Mouse (Mus musculus) CD4-positive helper T cell, adult 2 months (primary cell): Measurements from ENCODE around the gene Cgref1.
A peak's percentile ranks its signal among the peaks of the same experiment; 100 is the strongest.

Experiments
- DNase-seq: peaks from one replicate; pipeline ENCODE4 v3.0.0-alpha.2; 2012; ENCODE audit warnings: low read depth, missing footprints, low spot score

Gene Cgref1

GRCm38 (mm10) chr5:30917348-30917747 lies 28.0 kb downstream of the Cgref1 start:
- DNase-seq = no peak

GRCm38 (mm10) chr5:30916841-30917240 lies 28.6 kb downstream of the Cgref1 start:
- DNase-seq = no peak

GRCm38 (mm10) chr5:30915974-30916433 lies 29.4 kb downstream of the Cgref1 start:
- peak; percentile 67 for DNase-seq

GRCm38 (mm10) chr5:30915456-30915855 lies 29.9 kb downstream of the Cgref1 start:
- DNase-seq = no peak

- DNase-seq = no peak
These were observed 30.5 kb downstream of the Cgref1 start for GRCm38 (mm10) chr5:30914849-30915248.

- no peak for DNase-seq
These were observed 31.2 kb downstream of the Cgref1 start for GRCm38 (mm10) chr5:30914101-30914635.

- no peak for DNase-seq
These were observed 32.1 kb downstream of the Cgref1 start, which contains the start of gene Emilin1 for GRCm38 (mm10) chr5:30913060-30913841. Emilin1 (plus strand) TSS chr5:30913402.

- DNase-seq = no peak
These were observed 33.2 kb downstream of the Cgref1 start for GRCm38 (mm10) chr5:30912156-30912555.

- DNase-seq = no peak
These were observed 34.9 kb downstream of the Cgref1 start for GRCm38 (mm10) chr5:30910481-30910880.

- no peak for DNase-seq
These were observed 35.5 kb downstream of the Cgref1 start for GRCm38 (mm10) chr5:30909863-30910262.

- no peak for DNase-seq
These were observed 36.1 kb downstream of the Cgref1 start for GRCm38 (mm10) chr5:30909300-30909659.

- no peak for DNase-seq
These were observed 36.7 kb downstream of the Cgref1 start for GRCm38 (mm10) chr5:30908426-30909299.

GRCm38 (mm10) chr5:30907413-30908059 lies 37.9 kb downstream of the Cgref1 start, which contains the start of gene Ost4:
Ost4 (minus strand) TSS chr5:30907788.
- peak; percentile 97 for DNase-seq

GRCm38 (mm10) chr5:30901860-30902259 lies 43.5 kb downstream of the Cgref1 start:
- DNase-seq = no peak

GRCm38 (mm10) chr5:30890375-30890774 lies 55.0 kb downstream of the Cgref1 start:
- no peak for DNase-seq

- DNase-seq = no peak
These were observed 56.2 kb downstream of the Cgref1 start for GRCm38 (mm10) chr5:30889088-30889754.

GRCm38 (mm10) chr5:30888337-30889087 lies 56.9 kb downstream of the Cgref1 start, which contains the start of gene Agbl5:
Agbl5 (plus strand) TSS chr5:30888694.
- peak; percentile 93 for DNase-seq

- DNase-seq = peak; percentile 94
These were observed 57.5 kb downstream of the Cgref1 start for GRCm38 (mm10) chr5:30887858-30888336.

GRCm38 (mm10) chr5:30887331-30887761 lies 58.0 kb downstream of the Cgref1 start:
- peak; percentile 93 for DNase-seq

GRCm38 (mm10) chr5:30886731-30887130 lies 58.7 kb downstream of the Cgref1 start:
- DNase-seq = no peak
